Mouse (Mus musculus) kidney, postnatal 4 days (tissue): ENCODE results near the gene Nek2.

Experiments
- DNase-seq, 2 experiments: peaks; one replicate each; pipeline ENCODE4 v3.0.0; 2021; ENCODE audit warnings: mixed read lengths in 2 of 2

Gene Nek2

DNA sequence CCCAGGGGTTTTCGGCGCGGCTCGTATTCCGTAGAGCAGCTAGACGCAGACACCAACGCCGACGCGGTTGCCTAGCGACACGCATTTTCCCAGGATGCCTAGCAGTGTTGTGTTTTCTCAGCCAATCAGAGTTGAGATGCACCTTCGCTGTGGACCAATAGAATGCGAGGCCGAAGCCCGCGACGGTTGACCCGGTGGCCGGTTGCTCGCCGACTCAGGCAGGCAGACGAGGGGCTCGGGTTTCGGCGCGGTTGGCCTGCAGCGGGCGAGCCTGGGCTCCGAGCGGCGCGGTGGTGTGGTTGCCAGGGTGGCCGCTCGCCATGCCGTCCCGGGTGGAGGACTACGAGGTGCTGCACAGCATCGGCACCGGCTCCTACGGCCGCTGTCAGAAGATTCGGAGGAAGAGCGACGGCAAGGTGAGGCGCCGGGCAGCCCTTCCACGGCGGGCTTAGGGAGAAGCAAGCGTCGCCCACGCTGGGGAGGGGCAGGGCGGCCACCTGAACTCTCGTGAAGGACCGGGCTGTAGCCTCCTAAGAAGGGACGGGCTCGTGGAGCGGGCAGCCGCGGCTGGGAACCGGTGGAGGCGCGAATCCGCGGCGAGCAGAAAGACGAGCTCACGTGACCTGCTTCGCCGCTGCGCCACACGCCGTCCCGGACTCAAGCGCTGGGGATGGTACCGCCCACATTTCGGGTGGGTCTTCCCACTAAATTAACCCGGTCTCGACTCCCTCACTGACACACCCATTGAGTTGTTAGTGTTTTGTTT is at the start of gene Nek2:
Gene Nek2 (plus strand): TSS at position 119 of the 766 bp plus-strand sequence.
- DNase-seq: peak; percentile 99

- DNase-seq: no peak
These were observed 47.1 kb upstream of the Nek2 start for GRCm38 (mm10) chr1:191774106-191774505.

- DNase-seq: no peak
These were observed 46.1 kb upstream of the Nek2 start for GRCm38 (mm10) chr1:191775116-191775515.

- no peak for DNase-seq
These were observed 43.7 kb upstream of the Nek2 start for GRCm38 (mm10) chr1:191777521-191777920.

GRCm38 (mm10) chr1:191780470-191780869 is 40.8 kb upstream of the Nek2 start:
- no peak for DNase-seq

DNA sequence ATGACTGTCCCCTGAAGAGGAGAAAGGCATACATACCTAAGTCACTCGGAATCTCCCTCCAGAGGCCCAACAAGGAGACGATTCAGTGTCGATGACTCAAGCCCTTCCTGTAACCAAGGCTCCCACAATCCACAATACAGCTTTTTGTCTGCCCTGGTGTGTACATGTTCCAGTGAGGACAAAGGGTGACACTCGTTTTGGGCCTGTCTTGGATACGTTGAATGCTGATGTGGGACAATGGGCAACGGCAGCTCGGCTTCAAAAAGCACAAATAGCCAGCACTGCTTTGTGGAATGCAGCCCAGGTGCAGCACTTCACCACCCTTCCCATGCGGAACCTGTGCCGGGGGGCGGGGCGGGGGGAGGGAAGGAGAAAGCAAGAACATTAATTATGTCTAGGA is 36.1 kb upstream of the Nek2 start:
- DNase-seq: no peak

DNA sequence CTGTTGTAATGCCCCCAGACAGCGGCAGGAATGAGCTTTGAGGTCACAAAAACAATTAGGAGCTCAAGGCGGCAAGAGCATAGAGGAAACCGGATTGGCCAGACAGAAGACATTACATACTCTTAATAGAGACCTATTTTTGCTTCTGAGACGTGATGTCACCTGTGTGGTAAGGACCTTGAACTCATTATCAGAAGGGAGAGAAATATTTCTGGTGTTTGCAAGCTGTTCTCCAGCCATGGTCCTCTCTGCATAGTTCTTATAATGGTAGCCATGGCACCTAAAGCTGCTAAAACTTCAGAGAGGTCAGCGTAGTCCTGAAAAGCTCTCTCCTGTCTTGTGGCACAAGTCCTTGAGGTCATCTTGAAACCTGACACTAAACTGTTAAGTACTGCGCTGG is 35.0 kb upstream of the Nek2 start:
- DNase-seq: no peak

DNA sequence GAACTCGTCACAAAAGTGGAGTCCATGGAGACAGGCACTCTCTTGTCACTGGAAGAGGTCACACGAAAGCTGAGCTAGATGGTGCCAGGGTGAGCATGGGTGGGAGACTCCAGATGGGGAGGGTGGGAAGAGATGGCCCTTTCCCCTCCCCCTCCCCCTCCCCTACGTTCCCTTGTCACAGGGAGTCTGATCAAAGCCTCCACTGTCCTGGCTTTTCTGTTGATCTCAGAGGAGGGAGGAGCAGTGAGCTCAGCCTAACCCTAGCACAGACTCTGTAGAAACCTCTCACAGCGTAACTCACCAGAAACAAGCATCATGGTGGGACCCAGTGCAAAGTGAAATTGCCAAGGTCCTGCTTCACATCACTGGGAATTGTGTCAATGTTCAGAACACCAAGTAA is 33.9 kb upstream of the Nek2 start:
- DNase-seq: no peak

DNA sequence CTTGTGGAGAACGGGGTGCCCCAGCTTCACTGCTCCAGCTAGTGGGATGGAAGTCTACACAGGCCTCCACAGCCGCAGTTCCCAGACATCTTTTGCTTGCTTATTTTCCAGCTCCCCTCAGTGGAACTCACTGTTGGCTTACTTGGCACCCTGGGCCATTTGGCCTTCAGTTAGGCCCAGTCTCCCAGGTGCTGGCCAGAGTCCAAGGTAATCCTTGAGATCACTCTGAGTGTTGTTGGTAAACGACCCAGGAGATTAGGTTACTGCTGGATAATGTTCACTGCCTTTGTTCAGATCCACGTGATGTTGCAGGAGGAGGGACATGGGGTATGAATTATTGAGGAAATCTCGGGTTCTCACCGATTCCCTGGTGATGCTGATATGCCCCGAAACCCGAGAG is 28.3 kb upstream of the Nek2 start:
- DNase-seq: peak in 1 of 2 experiments; percentile 32

GRCm38 (mm10) chr1:191793888-191794532 is 27.2 kb upstream of the Nek2 start:
- DNase-seq: peak; percentile 29 to 46

DNA sequence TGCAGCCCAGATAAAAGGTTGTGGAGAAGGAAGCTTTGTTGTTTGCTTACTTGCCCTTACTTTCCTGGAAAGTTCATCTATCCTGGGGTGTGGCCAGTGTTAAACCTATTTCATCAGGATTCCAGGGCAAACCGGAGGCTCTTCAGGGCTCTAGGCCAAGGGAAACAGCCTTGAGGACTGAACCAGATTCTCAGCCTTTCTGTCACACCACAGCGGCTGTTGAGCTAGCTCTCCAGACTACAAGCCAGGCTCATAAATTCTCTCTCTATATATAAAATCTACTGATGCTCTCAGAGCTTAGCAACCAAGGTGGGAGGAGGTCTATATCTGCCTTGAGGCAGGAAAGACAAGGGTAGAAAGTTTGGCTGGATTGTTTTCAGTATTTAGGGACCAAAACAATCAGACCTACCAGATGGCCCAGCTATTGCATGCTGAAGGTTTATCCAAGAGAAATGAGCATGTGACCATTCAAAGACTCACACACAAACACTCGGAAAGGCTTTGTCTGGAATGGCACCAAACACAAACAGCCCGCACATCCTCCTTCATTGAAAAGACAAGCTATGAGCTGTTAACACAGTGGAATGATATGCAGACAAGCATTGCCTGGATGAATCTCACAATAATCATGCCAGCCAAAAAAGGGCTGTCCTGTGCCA is 24.9 kb upstream of the Nek2 start:
- DNase-seq: no peak

GRCm38 (mm10) chr1:191802093-191802819 is 19.0 kb upstream of the Nek2 start:
- no peak for DNase-seq

- DNase-seq: no peak
These were observed 18.2 kb upstream of the Nek2 start for GRCm38 (mm10) chr1:191802820-191803655.

DNA sequence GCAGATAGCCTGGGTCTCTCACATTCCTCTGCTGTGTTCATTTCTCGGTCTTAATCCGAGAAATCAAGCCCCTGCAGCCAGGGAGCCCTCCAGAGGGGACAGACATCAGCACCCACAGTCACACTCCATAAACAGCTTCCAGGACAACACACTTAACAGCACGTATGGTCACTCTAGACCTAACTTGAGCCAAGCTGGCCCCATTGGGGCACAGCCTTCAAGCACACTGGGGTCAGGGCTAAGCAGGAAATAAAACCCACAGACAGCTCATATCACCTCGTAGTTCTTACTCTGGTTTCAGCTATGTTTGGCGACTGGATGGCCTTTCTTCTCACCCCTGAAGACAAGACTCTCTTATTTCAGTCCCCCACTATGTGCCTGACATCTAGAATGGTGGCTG is 16.5 kb upstream of the Nek2 start:
- no peak for DNase-seq

DNA sequence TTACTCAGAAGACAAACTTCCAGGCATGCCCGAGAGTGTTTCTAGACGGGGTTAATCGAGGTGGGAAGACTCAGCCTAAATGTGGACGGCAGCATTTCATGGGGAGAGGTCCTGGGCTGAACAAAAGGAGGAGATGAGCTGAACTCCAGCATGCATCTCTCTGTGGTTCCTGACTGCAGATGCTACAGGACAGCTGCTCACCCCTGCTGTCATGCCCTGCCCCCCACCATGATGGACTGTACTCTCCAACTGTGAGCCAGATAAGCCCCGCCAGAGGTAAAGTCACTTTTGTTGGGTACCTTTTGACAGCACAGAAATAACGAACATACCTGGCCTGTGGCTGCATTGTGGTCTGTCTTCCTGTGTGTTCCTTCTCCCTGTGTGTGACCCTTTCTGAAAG is 15.5 kb upstream of the Nek2 start:
- DNase-seq: no peak

GRCm38 (mm10) chr1:191806740-191807139 is 14.5 kb upstream of the Nek2 start:
- no peak for DNase-seq

DNA sequence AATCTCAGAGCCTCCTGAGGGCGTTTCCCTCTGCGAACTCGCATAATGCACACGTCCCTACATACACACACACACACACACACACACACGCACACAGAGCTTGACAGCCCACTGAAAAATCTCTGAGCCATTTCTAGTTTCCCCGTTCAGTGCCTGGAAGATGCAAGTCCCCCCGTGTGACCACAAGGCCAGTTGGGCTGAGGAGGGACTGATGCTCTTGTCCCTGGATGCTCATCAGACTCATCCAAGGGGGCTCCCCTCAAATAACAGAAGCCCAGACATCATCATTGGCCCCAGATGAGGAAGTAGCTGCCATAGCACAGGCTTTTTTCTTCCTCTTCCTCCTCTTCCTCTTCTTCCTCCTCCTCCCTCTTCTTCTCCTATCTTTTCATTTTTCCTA is 13.3 kb upstream of the Nek2 start:
- no peak for DNase-seq

- no peak for DNase-seq
These were observed 12.5 kb upstream of the Nek2 start for GRCm38 (mm10) chr1:191808688-191809223.

DNA sequence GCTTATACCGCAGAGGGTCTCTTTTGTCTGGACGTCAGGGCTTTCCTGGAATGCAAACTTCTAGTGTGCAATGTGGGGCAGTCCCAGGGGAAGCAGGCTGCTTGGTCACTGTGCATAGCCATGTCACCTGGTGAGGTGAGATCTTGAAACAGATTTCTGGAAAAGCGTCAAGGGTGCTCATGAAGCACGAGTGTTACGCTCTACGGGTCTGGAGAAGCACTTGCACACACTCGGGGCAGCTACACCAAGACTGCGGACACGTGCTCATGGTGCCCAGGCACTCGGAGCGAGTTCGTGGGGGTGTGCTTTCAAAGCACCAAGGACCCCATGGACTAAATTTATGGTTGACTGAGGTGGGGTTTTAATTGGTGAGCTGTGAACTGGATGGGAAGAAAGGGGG is 9.5 kb upstream of the Nek2 start:
- no peak for DNase-seq

DNA sequence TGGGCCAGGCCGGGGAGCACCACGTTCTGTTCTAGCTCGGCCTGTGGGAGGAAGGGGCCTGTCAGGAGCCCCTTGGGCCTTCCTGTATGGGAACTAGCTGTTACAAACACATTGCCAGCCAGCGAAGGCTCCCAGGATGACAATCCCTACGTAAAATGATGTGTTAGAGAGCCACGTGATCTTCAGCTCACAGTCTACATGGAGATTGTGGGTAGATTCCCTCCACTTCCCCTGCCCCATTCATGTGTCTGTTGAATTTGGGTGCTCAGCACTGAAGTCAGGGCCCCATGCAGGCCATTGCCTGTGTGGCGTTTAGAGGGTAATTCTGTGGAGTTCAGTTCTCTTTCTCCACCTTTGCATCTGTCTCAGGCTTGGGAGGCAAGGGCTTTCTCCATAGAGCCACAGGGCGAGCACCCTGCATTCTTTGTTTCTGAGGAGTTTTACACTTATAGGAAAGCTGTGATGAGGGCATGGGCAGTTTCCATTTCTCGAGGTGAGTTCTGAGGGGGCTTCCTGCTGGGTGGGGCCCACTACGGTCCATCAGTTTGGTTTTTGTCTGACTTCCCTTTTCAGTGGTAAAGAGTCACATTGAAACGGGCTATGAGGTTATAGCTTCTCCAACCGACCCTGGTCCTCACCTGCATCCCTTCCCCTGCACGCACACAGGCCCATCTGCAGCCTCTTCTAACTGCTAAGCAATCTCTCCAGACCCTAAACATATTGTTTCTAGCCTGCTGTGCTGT is 8.1 kb upstream of the Nek2 start:
- DNase-seq: no peak

GRCm38 (mm10) chr1:191814240-191814639 is 7.0 kb upstream of the Nek2 start:
- DNase-seq: no peak
